Mouse (Mus musculus) myocyte (in vitro differentiated cells): ENCODE results near the gene Acaa1a. TPM values are rescaled to one million over a fixed set of nuclear protein-coding genes. Genes with fewer than 3 reads are reported as not detected.

Experiments used
- H3K27me3 ChIP-seq: one replicate; pipeline ENCODE4 v1.6.1; 2011; ENCODE audit not compliant: control insufficient read depth, insufficient read depth, insufficient read length
- H3K36me3 ChIP-seq: one replicate; pipeline ENCODE4 v1.6.1; 2011; ENCODE audit not compliant: control insufficient read depth, insufficient read depth
- H3K4me2 ChIP-seq: one replicate; pipeline ENCODE4 v1.6.1; 2011; ENCODE audit warnings: low read depth, control low read depth
- H3K4me3 ChIP-seq: one replicate; pipeline ENCODE4 v1.5.1; 2011; ENCODE audit warnings: mild to moderate bottlenecking, control low read depth, moderate library complexity
- H3K79me2 ChIP-seq: one replicate; pipeline ENCODE4 v1.6.1; 2011; ENCODE audit not compliant: control insufficient read depth, insufficient read depth
- H3ac ChIP-seq: one replicate; pipeline ENCODE4 v1.6.1; 2011; ENCODE audit not compliant: control insufficient read depth, insufficient read length
- CEBPB ChIP-seq: IDR thresholded peaks from 2 replicates; pipeline ENCODE4 v1.6.1; 2011; ENCODE audit warnings: mild to moderate bottlenecking, moderate library complexity; ENCODE audit not compliant: poor library complexity, insufficient read depth, severe bottlenecking
- E2F4 ChIP-seq: IDR thresholded peaks from one replicate; pipeline ENCODE4 v1.6.1; 2011; ENCODE audit warnings: mild to moderate bottlenecking, control low read depth, moderate library complexity; ENCODE audit not compliant: insufficient read depth
- MAX ChIP-seq: IDR thresholded peaks from one replicate; pipeline ENCODE4 v1.6.1; 2011; ENCODE audit warnings: low read depth, mild to moderate bottlenecking, control low read depth
- MYOD1 ChIP-seq, 3 experiments: IDR thresholded peaks; one replicate each; pipeline ENCODE4 v1.6.1; 2011; ENCODE audit warnings: control low read depth in 2 of 3, low read depth in 2 of 3, mild to moderate bottlenecking in 2 of 3, moderate library complexity in 1 of 3; ENCODE audit not compliant: insufficient read length in 2 of 3, control insufficient read depth in 1 of 3
- MYOG ChIP-seq, 3 experiments: IDR thresholded peaks; one replicate each; pipeline ENCODE4 v1.6.1; 2011; ENCODE audit warnings: control low read depth in 2 of 3, low read depth in 2 of 3, mild to moderate bottlenecking in 2 of 3; ENCODE audit not compliant: insufficient read length in 2 of 3, control insufficient read depth in 1 of 3, insufficient read depth in 1 of 3
- POLR2A ChIP-seq: IDR thresholded peaks from one replicate; pipeline ENCODE4 v1.6.1; 2011; ENCODE audit warnings: low read depth, mild to moderate bottlenecking, control low read depth, moderate library complexity; ENCODE audit not compliant: insufficient read length
- POLR2AphosphoS2 ChIP-seq: IDR thresholded peaks from one replicate; pipeline ENCODE4 v1.6.1; 2011; ENCODE audit warnings: low read depth, control low read depth; ENCODE audit not compliant: insufficient read length
- REST ChIP-seq: IDR thresholded peaks from one replicate; pipeline ENCODE4 v1.6.1; 2011; ENCODE audit warnings: mild to moderate bottlenecking, control low read depth, moderate library complexity; ENCODE audit not compliant: insufficient read depth, insufficient read length
- SRF ChIP-seq: IDR thresholded peaks from one replicate; pipeline ENCODE4 v1.6.1; 2011; ENCODE audit warnings: low read depth; ENCODE audit not compliant: control insufficient read depth, insufficient read length
- TCF12 ChIP-seq: IDR thresholded peaks from one replicate; pipeline ENCODE4 v1.6.1; 2011; ENCODE audit warnings: mild to moderate bottlenecking, control low read depth; ENCODE audit not compliant: poor library complexity, insufficient read depth, severe bottlenecking
- TCF3 ChIP-seq: IDR thresholded peaks from one replicate; pipeline ENCODE4 v1.6.1; 2011; ENCODE audit warnings: low read depth, control low read depth; ENCODE audit not compliant: insufficient read length
- USF1 ChIP-seq: IDR thresholded peaks from one replicate; pipeline ENCODE4 v1.6.1; 2011; ENCODE audit warnings: low read depth, mild to moderate bottlenecking, control low read depth, moderate library complexity
- polyA plus RNA-seq: library from polyadenylated mRNA; unstranded; fragments of >200 nt; fragmentation: generic; extraction: Trizol; gene quantifications from one replicate; pipeline ENCODE4 v1.2.1, GENCODE M21; 2012; ENCODE audit warnings: missing spikeins

The Acaa1a gene
- polyA plus RNA-seq, 1 experiment: 61.7 TPM

- Histone ChIP-seq H3K4me2 (no peak overlapping the region), H3K36me3 (no peaks in the 10 kb centered on the region), H3K79me2 (no peaks in the 10 kb centered on the region), H3ac (no peak overlapping the region), H3K27me3 (no peaks in the 10 kb centered on the region), H3K4me3 (no peak overlapping the region)
- no peak for TF ChIP-seq MYOG (IDR thresholded peaks at IDR 0.05; ENCODE audit: control insufficient read depth in 1 of 3, insufficient read depth in 1 of 3, insufficient read length in 2 of 3, low read depth in 2 of 3)
- no peak for TF ChIP-seq MYOD1 (IDR thresholded peaks at IDR 0.05; ENCODE audit: control insufficient read depth in 1 of 3, insufficient read length in 2 of 3, low read depth in 2 of 3)
- TF ChIP-seq REST: no peak
- TF ChIP-seq POLR2AphosphoS2: no peak
- TF ChIP-seq TCF3: no peak
- no peak for TF ChIP-seq USF1
- TF ChIP-seq CEBPB: no peak
- no peak for TF ChIP-seq POLR2A
- no peak for TF ChIP-seq SRF
- no peak for TF ChIP-seq MAX
- no peak for TF ChIP-seq TCF12
- no peak for TF ChIP-seq E2F4
Measured at GRCm38 (mm10) chr9:119390214-119390613, 50.7 kb downstream of the Acaa1a start.

- no peak overlapping the region for H3ac ChIP-seq
- peaks cover 5% of the 10 kb centered on the region for H3K27me3 ChIP-seq
- H3K4me3 ChIP-seq: no peak overlapping the region
- no peaks in the 10 kb centered on the region for H3K36me3 ChIP-seq
- TF ChIP-seq MYOG (IDR thresholded peaks at IDR 0.05; ENCODE audit: control insufficient read depth in 1 of 3, insufficient read depth in 1 of 3, insufficient read length in 2 of 3, low read depth in 2 of 3) (no peak), REST (no peak), E2F4 (no peak), TCF12 (no peak), POLR2A (no peak), TCF3 (no peak), CEBPB (no peak), MAX (no peak), SRF (no peak)
- H3K79me2 ChIP-seq: no peaks in the 10 kb centered on the region
- no peak overlapping the region for H3K4me2 ChIP-seq
Measured at GRCm38 (mm10) chr9:119394808-119395207, 55.3 kb downstream of the Acaa1a start.

Other genes with a start within 250 kb of the Acaa1a start
- gene Plcd1, start 246.2 kb upstream of the Acaa1a start, polyA plus RNA-seq: 9.9 TPM
- 0.07 TPM for gene Dlec1, start 237.2 kb upstream of the Acaa1a start, polyA plus RNA-seq
- 1.7 TPM for gene Acaa1b, start 182.6 kb upstream of the Acaa1a start, polyA plus RNA-seq
- not detected for gene Gm47289, start 180.5 kb upstream of the Acaa1a start, polyA plus RNA-seq
- gene Slc22a13, start 130.6 kb upstream of the Acaa1a start, polyA plus RNA-seq: not detected
- 13.5 TPM for gene Oxsr1, start 17.2 kb upstream of the Acaa1a start, polyA plus RNA-seq
- 16.0 TPM for gene Myd88, start 1.7 kb downstream of the Acaa1a start, polyA plus RNA-seq
- 1.7 TPM for gene Xylb, start 17.7 kb downstream of the Acaa1a start, polyA plus RNA-seq
- not detected for gene Slc22a14, start 25.9 kb downstream of the Acaa1a start, polyA plus RNA-seq
- 1.8 TPM for gene Acvr2b, start 62.4 kb downstream of the Acaa1a start, polyA plus RNA-seq
- 4.0 TPM for gene Exog, start 105.3 kb downstream of the Acaa1a start, polyA plus RNA-seq
- 30.6 TPM for gene Scn5a, start 239.3 kb downstream of the Acaa1a start, polyA plus RNA-seq